Mouse (Mus musculus) Patski (cell line): ENCODE data around the gene Ndufa11. TPM values are rescaled to one million over a fixed set of nuclear protein-coding genes. Genes with fewer than 3 reads are reported as not detected.
A peak's percentile ranks its signal among the peaks of the same experiment; 100 is the strongest.

Experiments
- ATAC-seq: fragments of 100-300 bp; one replicate; pipeline ENCODE4 v1.8.0; 2021
- CTCF ChIA-PET: fragments of 350-600 bp; sonication (Branson Sonifier 250); formaldehyde crosslinking; loops from one replicate; lab custom pipeline; 2022; ENCODE audit warnings: inconsistent platforms; lab: Charles Lee
- POLR2A ChIA-PET: fragments of 350-600 bp; sonication (Branson Sonifier 250); formaldehyde crosslinking; loops from one replicate; lab custom pipeline; 2022; ENCODE audit warnings: antibody characterized with exemption, inconsistent platforms; lab: Charles Lee
- DNase-seq: peaks from one replicate; pipeline ENCODE4 v3.0.0-alpha.2; 2011; ENCODE audit warnings: low read depth, low spot score
- H3K27me3 ChIP-seq: fragments of 371-371 bp; one replicate; pipeline ENCODE4 v1.5.1; 2021
- CTCF ChIP-seq: fragments of 100-300 bp; IDR thresholded peaks from one replicate; pipeline ENCODE4 v1.5.1; 2021
- in situ Hi-C: fragments of 300-500 bp; cut with MboI; formaldehyde crosslinking; loops from 3 replicates; pipeline ENCODE4 v1.11.1; 2018; ENCODE audit warnings: low pct_unique_long_range_greater_than_20kb, mixed read lengths
- polyA plus RNA-seq: library from polyadenylated mRNA; unstranded; gene quantifications from one replicate; pipeline ENCODE4 v1.2.3, GENCODE M21; 2021

Ndufa11 gene
- polyA plus RNA-seq, 1 experiment from 2014 or later, result 272 TPM

- ChIA-PET POLR2A (no interaction called here), CTCF (interaction anchor here (0.7 to 2.1 kb wide), 3 partner anchors 12 to 17 kb away, joined by 3 to 5 read pairs (median 3); no protein-coding TSS in a partner anchor)
- no peak for TF ChIP-seq CTCF
- ATAC-seq, result no peak
- in situ Hi-C loops, result no loop called here
- peaks cover 42% of the 10 kb centered on the region for H3K27me3 ChIP-seq
- no peak for DNase-seq
These were observed 19.0 kb downstream of the Ndufa11 start for GRCm38 (mm10) chr17:56736534-56736933.

DNA sequence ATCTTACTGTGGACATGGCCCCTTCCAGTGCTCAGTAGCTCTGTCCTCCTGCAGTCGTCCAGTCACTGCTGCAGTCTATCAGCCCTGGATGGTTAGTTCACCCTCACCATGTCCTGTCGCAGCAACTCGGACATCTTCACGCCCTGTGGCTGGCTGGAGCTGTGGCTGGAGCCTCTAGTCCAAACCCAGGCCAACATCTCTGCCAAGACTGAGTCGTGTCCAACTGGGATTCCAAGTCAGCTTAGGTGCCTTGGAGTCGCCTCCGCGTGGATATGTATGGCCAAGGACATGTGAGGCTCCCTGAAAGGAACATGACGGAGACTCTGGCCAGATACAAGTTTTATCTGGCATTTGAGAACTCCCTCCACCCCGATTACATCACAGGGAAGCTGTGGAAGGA, 20.7 kb downstream of the Ndufa11 start:
- in situ Hi-C loops, result no loop called here
- ATAC-seq, result no peak
- TF ChIP-seq CTCF, result no peak
- peaks cover 33% of the 10 kb centered on the region for H3K27me3 ChIP-seq
- CTCF ChIA-PET, result interaction anchor here (0.9 to 1.2 kb wide), 2 partner anchors 23 to 34 kb away, joined by 3 read pairs; no protein-coding TSS in a partner anchor
- no peak for DNase-seq
- POLR2A ChIA-PET, result no interaction called here

- CTCF ChIA-PET, result no interaction called here
- no peak for ATAC-seq
- in situ Hi-C loops, result no loop called here
These were observed 22.7 kb downstream of the Ndufa11 start for GRCm38 (mm10) chr17:56740118-56740787.

DNA sequence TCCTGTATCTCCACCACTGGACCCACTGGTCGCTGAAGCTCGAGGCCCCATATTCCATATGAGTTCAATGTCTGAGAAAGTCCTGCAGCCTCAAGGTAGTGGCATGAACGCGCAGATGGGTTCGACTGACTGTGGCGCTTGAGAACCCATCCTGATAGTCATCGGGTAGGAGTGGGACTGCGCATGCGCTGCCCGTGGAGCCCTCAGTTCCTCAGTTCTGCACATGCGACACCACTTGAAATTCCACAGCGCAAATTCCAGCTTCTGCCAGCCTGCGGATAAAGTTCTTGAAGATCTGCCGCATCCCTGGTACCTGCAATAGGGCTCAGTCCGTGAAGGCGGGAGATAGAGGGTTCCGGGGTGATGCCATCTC, 23.2 kb downstream of the Ndufa11 start:
- in situ Hi-C loops, result no loop called here
- DNase-seq (no peak), ATAC-seq (no peak)
- CTCF ChIA-PET, result no interaction called here
- POLR2A ChIA-PET, result no interaction called here
- no peak for TF ChIP-seq CTCF
- peaks cover 14% of the 10 kb centered on the region for H3K27me3 ChIP-seq

More at GRCm38 (mm10) chr17:56740118-56740787, 22.7 kb downstream of the Ndufa11 start:
- H3K27me3 ChIP-seq, result peaks cover 16% of the 10 kb centered on the region
- POLR2A ChIA-PET, result no interaction called here
- no peak for DNase-seq
- no peak for TF ChIP-seq CTCF

DNA sequence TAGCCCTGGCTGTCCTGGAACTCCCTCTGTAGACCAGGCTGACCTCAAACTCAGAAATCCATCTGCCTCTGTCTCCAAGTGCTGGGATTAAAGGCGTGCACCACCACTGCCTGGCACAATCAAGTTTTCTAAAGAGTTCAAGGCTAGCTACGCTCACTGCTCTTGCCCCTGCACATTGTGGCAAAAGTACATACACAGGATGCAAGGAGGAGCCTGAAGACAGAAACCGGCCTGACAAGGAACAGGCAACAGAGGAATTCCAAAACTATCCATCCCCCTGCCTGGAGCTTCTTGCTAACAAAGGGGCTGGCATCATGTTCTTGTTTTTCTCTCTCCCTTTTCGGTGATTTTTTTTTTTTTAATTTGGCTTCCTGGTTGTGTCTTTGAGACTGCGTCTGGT, 26.6 kb downstream of the Ndufa11 start:
- in situ Hi-C loops, result no loop called here
- DNase-seq (no peak), ATAC-seq (no peak)
- TF ChIP-seq CTCF, result no peak
- CTCF ChIA-PET, result interaction anchor here (1.1 kb wide), 1 partner anchor 9 kb away, joined by 3 read pairs; no protein-coding TSS in a partner anchor
- POLR2A ChIA-PET, result no interaction called here
- H3K27me3 ChIP-seq, result peaks cover 9% of the 10 kb centered on the region

DNA sequence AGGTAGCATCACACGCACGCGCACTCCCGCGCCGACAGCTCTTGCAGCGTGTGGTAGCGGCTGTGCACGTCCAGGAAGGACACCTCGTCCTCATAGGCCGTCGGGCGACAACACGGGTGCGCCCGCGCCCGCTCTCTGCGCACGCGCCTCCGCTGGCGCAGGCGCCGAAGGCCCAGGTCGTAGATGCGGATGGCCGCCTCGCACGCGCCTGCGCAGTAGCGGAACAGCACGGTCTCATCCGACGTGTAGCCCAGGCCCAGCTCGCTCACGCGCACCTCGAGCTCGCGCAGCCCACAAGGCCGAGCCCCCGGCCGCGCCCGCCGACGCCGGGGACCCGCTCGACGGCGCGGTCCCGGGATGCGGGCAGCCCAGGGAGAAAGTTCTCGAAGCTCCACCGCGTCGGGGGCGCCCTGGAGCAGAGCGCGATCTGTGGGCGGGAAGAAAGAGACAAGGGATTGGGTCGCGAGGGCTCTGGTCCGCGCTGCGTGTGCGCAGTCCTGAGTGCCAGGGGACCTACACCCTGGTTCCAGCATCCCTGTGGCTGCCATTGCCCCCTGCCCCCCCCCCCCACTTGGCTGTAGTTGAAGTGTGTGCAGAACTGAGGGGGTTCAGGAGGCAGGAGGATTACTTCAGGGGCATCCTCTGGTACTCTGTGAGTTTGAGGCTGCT, 34.0 kb downstream of the Ndufa11 start:
- ATAC-seq (no peak), DNase-seq (no peak)
- ChIA-PET CTCF (no interaction called here), POLR2A (interaction anchor here (0.6 kb wide), 1 partner anchor 22 kb away, joined by 3 read pairs; no protein-coding TSS in a partner anchor)
- TF ChIP-seq CTCF, result no peak
- in situ Hi-C loops, result no loop called here
- peaks cover 12% of the 10 kb centered on the region for H3K27me3 ChIP-seq

DNA sequence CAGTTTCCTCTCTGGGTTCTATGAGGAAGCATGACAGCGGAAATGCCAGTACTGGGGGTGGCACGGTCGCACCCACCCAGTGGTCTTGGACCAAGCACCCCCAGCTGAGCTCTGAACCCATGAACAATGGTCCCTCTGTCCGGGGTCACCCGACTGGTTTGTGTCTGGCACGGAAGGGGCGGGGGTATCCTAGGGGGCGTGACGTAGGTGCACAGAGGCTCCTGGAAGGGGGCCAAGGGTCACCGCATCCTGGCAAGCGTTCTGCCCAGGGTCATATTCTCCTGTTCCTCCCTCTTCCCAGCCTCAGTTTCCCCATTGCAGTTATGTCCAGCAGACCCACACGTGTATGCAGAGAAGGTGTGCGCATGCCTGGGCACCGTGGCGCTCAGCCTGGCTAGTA, 35.9 kb downstream of the Ndufa11 start:
- no peak for ATAC-seq
- no peak for DNase-seq
- CTCF ChIA-PET, result no interaction called here
- in situ Hi-C loops, result no loop called here
- TF ChIP-seq CTCF, result no peak
- POLR2A ChIA-PET, result no interaction called here
- peaks cover 9% of the 10 kb centered on the region for H3K27me3 ChIP-seq

DNA sequence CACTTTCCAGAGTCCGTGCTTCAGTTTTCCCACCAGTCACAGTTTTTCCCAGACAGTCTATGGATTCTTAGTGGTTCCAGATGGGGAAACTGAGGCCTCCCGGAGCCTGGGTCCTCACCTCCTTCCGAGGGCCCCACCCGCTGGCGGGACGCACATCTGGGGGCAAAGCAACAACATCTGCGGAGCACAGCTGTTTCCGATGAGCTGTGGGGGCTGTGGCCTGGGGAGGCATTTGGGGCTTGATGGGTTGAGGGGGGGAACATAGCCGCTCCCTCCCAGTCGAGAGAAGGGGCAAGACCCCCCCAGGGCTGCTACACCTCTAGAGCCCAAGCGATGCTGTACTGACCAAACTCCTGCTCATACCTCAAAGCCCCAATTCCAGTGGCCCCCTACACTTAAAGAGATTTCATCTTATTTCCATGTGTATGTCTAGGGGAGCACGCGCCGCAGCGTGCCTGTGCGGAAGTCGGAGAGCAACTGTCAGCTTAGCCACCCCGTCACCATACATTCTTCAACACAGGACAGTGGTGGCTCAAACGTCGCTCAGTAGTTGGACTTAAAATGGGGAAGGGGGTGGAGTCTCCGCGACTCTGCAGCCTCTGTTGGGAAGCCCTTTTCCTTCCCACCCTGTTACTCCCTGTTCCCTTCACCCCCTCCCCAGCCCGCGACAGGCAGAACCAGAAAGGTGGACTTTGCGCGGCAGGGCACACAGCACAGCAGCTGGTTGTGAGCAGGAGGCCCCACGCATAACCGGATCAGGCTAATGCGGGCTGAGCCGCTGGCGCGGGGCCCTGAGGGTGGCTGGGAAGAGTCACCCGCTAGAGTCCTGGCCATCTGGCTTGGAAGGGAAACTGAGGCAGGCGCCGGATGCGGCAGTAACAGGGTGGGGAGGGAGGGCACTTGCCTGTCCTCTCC, 37.0 kb downstream of the Ndufa11 start:
- in situ Hi-C loops, result loop anchor here (5.0 kb wide), 1 partner anchor 37 kb away; the partner anchor contains the start of genes Ndufa11 and Vmac
- CTCF ChIA-PET, result no interaction called here
- H3K27me3 ChIP-seq, result peaks cover 7% of the 10 kb centered on the region
- POLR2A ChIA-PET, result interaction anchor here (0.6 kb wide), 1 partner anchor 49 kb away, joined by 3 read pairs; no protein-coding TSS in a partner anchor
- no peak for DNase-seq
- no peak for ATAC-seq
- TF ChIP-seq CTCF, result no peak

DNA sequence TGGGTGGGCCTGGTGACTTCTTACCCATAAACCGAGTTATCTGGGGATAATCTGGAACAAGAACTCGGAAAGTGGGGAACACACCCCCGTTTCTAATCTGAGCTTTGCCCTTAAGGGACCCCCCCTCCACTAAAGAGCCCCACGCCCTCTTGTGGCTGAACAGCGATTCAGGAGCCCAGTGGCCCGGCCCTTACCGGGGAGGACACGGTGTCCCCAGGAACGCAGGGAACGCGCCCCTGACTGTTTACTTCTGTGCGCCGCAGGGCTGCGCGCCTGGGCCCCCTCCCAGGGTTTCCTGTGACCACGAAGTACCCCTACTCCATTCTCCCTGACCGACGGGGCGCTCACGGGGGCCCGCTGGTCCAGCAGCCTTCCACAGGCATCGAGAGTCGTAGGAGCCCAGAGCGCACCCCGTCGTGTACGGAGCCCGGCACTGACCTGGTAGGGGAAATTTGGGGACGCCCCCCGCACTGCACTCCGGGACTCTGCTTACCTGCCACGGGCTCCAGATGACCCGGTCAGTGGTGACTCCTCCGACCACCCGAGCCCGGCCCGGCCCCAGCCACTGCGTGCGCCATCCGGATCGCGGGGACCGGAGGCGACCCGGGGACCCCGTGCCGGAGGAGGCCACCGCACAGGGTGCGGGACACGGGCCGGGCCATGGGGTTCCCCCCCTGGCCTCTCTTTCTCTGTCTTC, 39.3 kb downstream of the Ndufa11 start:
- H3K27me3 ChIP-seq, result peaks cover 7% of the 10 kb centered on the region
- ATAC-seq (peak; percentile 37), DNase-seq (no peak)
- CTCF ChIA-PET, result interaction anchor here (0.7 to 1.0 kb wide), 2 partner anchors 11 to 49 kb away, joined by 3 read pairs; no protein-coding TSS in a partner anchor
- no peak for TF ChIP-seq CTCF
- POLR2A ChIA-PET, result no interaction called here
- in situ Hi-C loops, result loop anchor here (5.0 kb wide), 1 partner anchor 40 kb away; the partner anchor contains the start of genes Ndufa11 and Vmac
